ENCODE assay signal across 15 mouse cellular contexts in genomic region chr4:129235147-129235546, GRCm38 (mm10). TPM values are rescaled to one million over a fixed set of nuclear protein-coding genes. Genes with fewer than 3 reads are reported as not detected.
DNase-seq lines count a peak whose midpoint lies in the region; ATAC-seq and TF ChIP-seq lines count a peak whose summit lies in the region.
"Had no signal": no experiment of that assay in that cellular context is flagged by ENCODE, and none has a peak within 500 bp of the region (broad histone marks: within the 10 kb centered on the region; RNA-seq: fewer than 3 reads in every experiment).

No protein-coding gene starts in this region.

- no peak for TF ChIP-seq POLR2A in MEL (IDR thresholded peaks at IDR 0.05; ENCODE audit: control insufficient read depth in 1 of 2, insufficient read depth in 1 of 2, low read depth in 1 of 2, low read length in 2 of 2, poor library complexity in 1 of 2)

- no peak overlapping the region for H3K4me2 ChIP-seq in kidney, embryonic 15.5 days
- H3K4me2 ChIP-seq in intestine, embryonic 15.5 days (replicated peaks): 0 out of 2 replicates have a peak overlapping the region, but pooled peaks have one; percentile 1
- H3K4me2 ChIP-seq: heart, embryonic 12.5 days; hindbrain, embryonic 14.5 days; midbrain, embryonic 11.5 days had no signal

- H3K27ac ChIP-seq in kidney, embryonic 15.5 days: peak overlapping the region; percentile 78
- peak overlapping the region; percentile 81 for H3K27ac ChIP-seq in MEL (ENCODE audit: control insufficient read depth, low read depth, low read length)
- H3K27ac ChIP-seq in intestine, embryonic 15.5 days: peak overlapping the region; percentile 78
- H3K27ac ChIP-seq: hindbrain, embryonic 14.5 days had no signal

- H3K4me3 ChIP-seq in kidney, embryonic 15.5 days (replicated peaks): no peak overlapping the region
- H3K4me3 ChIP-seq in MEL (ENCODE audit: control insufficient read depth in 1 of 2, insufficient read depth in 1 of 2, low read depth in 2 of 2, low read length in 2 of 2): no peak overlapping the region
- H3K4me3 ChIP-seq in intestine, embryonic 15.5 days (replicated peaks): no peak overlapping the region
- H3K4me3 ChIP-seq: heart, embryonic 12.5 days had no signal

- H3K4me1 ChIP-seq in kidney, embryonic 15.5 days: peaks cover 88% of the 10 kb centered on the region
- H3K4me1 ChIP-seq in MEL (ENCODE audit: control insufficient read depth in 1 of 2, insufficient read depth in 2 of 2, low read length in 2 of 2): peaks cover 25 to 50% of the 10 kb centered on the region in 2 experiments
- H3K4me1 ChIP-seq in intestine, embryonic 15.5 days (replicated peaks): peaks cover 69% of the 10 kb centered on the region

- TF ChIP-seq RAD21 in MEL (IDR thresholded peaks at IDR 0.05; ENCODE audit: low read depth, low read length): no peak

- 82% methylated on average over 3 of the region's 3 CpGs for WGBS in kidney, embryonic 15.5 days
- 66% methylated on average over 3 of the region's 3 CpGs for WGBS in intestine, embryonic 15.5 days

- DNase-seq in kidney, adult 8-10 months: no peak
- DNase-seq in MEL (ENCODE audit: low read depth, low spot score): peak; percentile 79
- DNase-seq in cerebellum, postnatal 4 days (ENCODE audit: low spot score in 2 of 2): no peak
- no peak for DNase-seq in cerebellum, postnatal 14 days
- DNase-seq in urinary bladder, postnatal 36 days (ENCODE audit: low spot score in 2 of 2): no peak
- DNase-seq: adrenal gland, postnatal 25 days; cerebellum, adult 9-10 months; right cerebral cortex, postnatal 4 days had no signal

- peak; percentile 94 to 96 for TF ChIP-seq EP300 in MEL (IDR thresholded peaks at IDR 0.05; ENCODE audit: low read depth in 1 of 2, low read length in 2 of 2)

- H3K27me3 ChIP-seq in kidney, embryonic 15.5 days: no peaks in the 10 kb centered on the region
- no peaks in the 10 kb centered on the region for H3K27me3 ChIP-seq in MEL (ENCODE audit: control insufficient read depth in 1 of 2, insufficient read depth in 2 of 2, low read length in 2 of 2)
- no peaks in the 10 kb centered on the region for H3K27me3 ChIP-seq in intestine, embryonic 15.5 days (replicated peaks)

- H3K9ac ChIP-seq in kidney, embryonic 15.5 days: no peak overlapping the region
- H3K9ac ChIP-seq in MEL (ENCODE audit: control insufficient read depth, low read depth, low read length, poor library complexity, severe bottlenecking): no peak overlapping the region
- no peak overlapping the region for H3K9ac ChIP-seq in intestine, embryonic 15.5 days
- H3K9ac ChIP-seq: heart, embryonic 12.5 days; hindbrain, embryonic 14.5 days had no signal

- no peaks in the 10 kb centered on the region for H3K36me3 ChIP-seq in kidney, embryonic 15.5 days
- peaks cover 0 to 36% of the 10 kb centered on the region in 2 experiments; a peak in 2 of 4 replicates for H3K36me3 ChIP-seq in MEL (ENCODE audit: control insufficient read depth in 1 of 2, insufficient read depth in 2 of 2, low read length in 2 of 2)
- H3K36me3 ChIP-seq in intestine, embryonic 15.5 days: no peaks in the 10 kb centered on the region
- H3K36me3 ChIP-seq: heart, embryonic 12.5 days had no signal

- no peak for ATAC-seq in kidney, embryonic 15.5 days (replicated peaks; ENCODE audit: low FRiP score)
- no peak for ATAC-seq in intestine, embryonic 15.5 days
- peak; percentile 43 for ATAC-seq in megakaryocyte progenitor cell, adult 5-6 weeks (replicated peaks; ENCODE audit: poor library complexity)

- no peaks in the 10 kb centered on the region for H3K79me2 ChIP-seq in MEL (ENCODE audit: control insufficient read depth, insufficient read depth, low read length, poor library complexity)

- no peak for TF ChIP-seq CTCF in MEL (IDR thresholded peaks at IDR 0.05 in 2 of 3, conservative IDR thresholded peaks at IDR 0.05 in 1 of 3; ENCODE audit: control insufficient read depth in 1 of 3, insufficient read depth in 1 of 3, low read depth in 2 of 3, low read length in 3 of 3, poor library complexity in 1 of 3, severe bottlenecking in 1 of 3)

- H3K9me3 ChIP-seq in kidney, embryonic 15.5 days (replicated peaks): no peaks in the 10 kb centered on the region
- H3K9me3 ChIP-seq in MEL (replicated peaks; ENCODE audit: insufficient read depth, low read length): no peaks in the 10 kb centered on the region
- H3K9me3 ChIP-seq in intestine, embryonic 15.5 days: no peaks in the 10 kb centered on the region
- H3K9me3 ChIP-seq: heart, embryonic 12.5 days had no signal

TF ChIP-seq in MEL, 35 proteins besides CTCF, POLR2A, EP300 and RAD21 (continues in another document):
- no peak for TF ChIP-seq ELF1 (IDR thresholded peaks at IDR 0.05; ENCODE audit: low read depth, low read length)
- peak; percentile 90 for TF ChIP-seq ETS1 (IDR thresholded peaks at IDR 0.05; ENCODE audit: low read depth, low read length)
- TF ChIP-seq TAL1 (IDR thresholded peaks at IDR 0.05; ENCODE audit: low read length): peak; percentile 85
- no peak for TF ChIP-seq MEF2A (IDR thresholded peaks at IDR 0.05; ENCODE audit: extremely low read depth, insufficient replicate concordance, low read depth, low read length, poor library complexity, severe bottlenecking)
- no peak for TF ChIP-seq E2F4 (IDR thresholded peaks at IDR 0.05; ENCODE audit: borderline replicate concordance, low read depth, low read length)
- peak; percentile 99 for TF ChIP-seq GATA1 (IDR thresholded peaks at IDR 0.05; ENCODE audit: low read depth, low read length)
- no peak for TF ChIP-seq MYC (IDR thresholded peaks at IDR 0.05; ENCODE audit: low read depth, low read length)
- TF ChIP-seq CHD2 (IDR thresholded peaks at IDR 0.05; ENCODE audit: low read length): no peak; the same call in 1 of the 2 replicates
- no peak for TF ChIP-seq UBTF (IDR thresholded peaks at IDR 0.05; ENCODE audit: borderline replicate concordance, insufficient read depth, low read depth, low read length)
- no peak for TF ChIP-seq MYB (IDR thresholded peaks at IDR 0.05; ENCODE audit: low read depth, low read length)
- no peak for TF ChIP-seq MAX (IDR thresholded peaks at IDR 0.05; ENCODE audit: low read length)
- 0 out of 2 replicates have a peak, but pooled peaks have one; percentile 19 for TF ChIP-seq USF1 (IDR thresholded peaks at IDR 0.05; ENCODE audit: low read depth, low read length)
- no peak; the same call in 1 of the 2 replicates for TF ChIP-seq POLR2AphosphoS2 (IDR thresholded peaks at IDR 0.05; ENCODE audit: low read length)
- TF ChIP-seq MXI1 (IDR thresholded peaks at IDR 0.05; ENCODE audit: low read depth, low read length): 0 out of 2 replicates have a peak, but pooled peaks have one; percentile 10
- no peak for TF ChIP-seq JUND (IDR thresholded peaks at IDR 0.05; ENCODE audit: low read depth, low read length)
- TF ChIP-seq SIN3A (IDR thresholded peaks at IDR 0.05; ENCODE audit: low read length): peak; percentile 68
- peak; percentile 62; the same call in 1 of the 2 replicates for TF ChIP-seq MAFK (IDR thresholded peaks at IDR 0.05; ENCODE audit: borderline replicate concordance, low read depth, low read length)
- 0 out of 2 replicates have a peak, but pooled peaks have one; percentile 4 for TF ChIP-seq NRF1 (IDR thresholded peaks at IDR 0.05; ENCODE audit: insufficient read depth, low read depth, low read length, poor library complexity, severe bottlenecking)
- TF ChIP-seq USF2 (IDR thresholded peaks at IDR 0.05; ENCODE audit: borderline replicate concordance in 1 of 2, insufficient read depth in 1 of 2, low read depth in 1 of 2, low read length in 2 of 2): no peak
- TF ChIP-seq ZKSCAN1 (IDR thresholded peaks at IDR 0.05; ENCODE audit: low read depth, low read length): no peak
- TF ChIP-seq HCFC1 (IDR thresholded peaks at IDR 0.05; ENCODE audit: low read depth, low read length): peak; percentile 16; the same call in 1 of the 2 replicates
- TF ChIP-seq TBP (IDR thresholded peaks at IDR 0.05; ENCODE audit: low read depth, low read length): no peak

RNA-seq across cellular contexts. Expression of gene C77080, which starts 26.1 kb away (rescaled TPM):
- polyA plus RNA-seq in kidney, embryonic 15.5 days (2015; fragmentation: Nextera tagmentation; extraction: Ambion mirVana): 8.3 and 9.1 TPM in 2 replicates
- 0.92 and 1.3 TPM in 2 replicates for total RNA-seq in MEL (2012; rRNA removed)
- 1 to 10 TPM in 1 of 2 experiments, not detected in 1; 6.9 TPM for polyA plus RNA-seq in MEL (2012; ENCODE audit: insufficient read depth in 1 of 2, insufficient read length in 2 of 2, low read depth in 1 of 2, low replicate concordance in 2 of 2, missing spikeins in 1 of 2)
- polyA plus RNA-seq in intestine, embryonic 15.5 days (2015; fragmentation: Nextera tagmentation; extraction: Ambion mirVana): 9.7 and 10.3 TPM in 2 replicates
- 0.12 and 0.25 TPM in 2 replicates for total RNA-seq in megakaryocyte progenitor cell, adult 5-6 weeks (2015)
- not detected in 2 replicates for total RNA-seq in megakaryocyte progenitor cell, adult 5-6 weeks (2017)

RNA-seq across cellular contexts. Expression of gene Yars, which starts 45.6 kb away (rescaled TPM):
- polyA plus RNA-seq in kidney, embryonic 15.5 days (2015; fragmentation: Nextera tagmentation; extraction: Ambion mirVana): 81.3 and 87.4 TPM in 2 replicates
- total RNA-seq in MEL (2012; rRNA removed): 89.5 and 113 TPM in 2 replicates
- 100 to 1,000 TPM; 179 to 539 TPM for polyA plus RNA-seq in MEL (2012; ENCODE audit: insufficient read depth in 1 of 2, insufficient read length in 2 of 2, low read depth in 1 of 2, low replicate concordance in 2 of 2, missing spikeins in 1 of 2)
- polyA plus RNA-seq in intestine, embryonic 15.5 days (2015; fragmentation: Nextera tagmentation; extraction: Ambion mirVana): 94.2 and 97.2 TPM in 2 replicates
- total RNA-seq in megakaryocyte progenitor cell, adult 5-6 weeks (2015): 25.2 and 28.0 TPM in 2 replicates
- 55.3 and 60.7 TPM in 2 replicates for total RNA-seq in megakaryocyte progenitor cell, adult 5-6 weeks (2017)

RNA-seq across cellular contexts. Expression of gene S100pbp, which starts 45.6 kb away (rescaled TPM):
- polyA plus RNA-seq in kidney, embryonic 15.5 days (2015; fragmentation: Nextera tagmentation; extraction: Ambion mirVana): 24.3 and 25.9 TPM in 2 replicates
- total RNA-seq in MEL (2012; rRNA removed): 11.6 and 14.2 TPM in 2 replicates
- polyA plus RNA-seq in MEL (2012; ENCODE audit: insufficient read depth in 1 of 2, insufficient read length in 2 of 2, low read depth in 1 of 2, low replicate concordance in 2 of 2, missing spikeins in 1 of 2): 10 to 100 TPM in 1 of 2 experiments, not detected in 1; 28.3 TPM
- polyA plus RNA-seq in intestine, embryonic 15.5 days (2015; fragmentation: Nextera tagmentation; extraction: Ambion mirVana): 12.5 and 14.5 TPM in 2 replicates
- 25.1 and 42.6 TPM in 2 replicates for total RNA-seq in megakaryocyte progenitor cell, adult 5-6 weeks (2015)
- 13.2 and 23.5 TPM in 2 replicates for total RNA-seq in megakaryocyte progenitor cell, adult 5-6 weeks (2017)

RNA-seq across cellular contexts. Expression of gene Sync, which starts 52.3 kb away (rescaled TPM):
- 1.1 and 1.6 TPM in 2 replicates for polyA plus RNA-seq in kidney, embryonic 15.5 days (2015; fragmentation: Nextera tagmentation; extraction: Ambion mirVana)
- total RNA-seq in MEL (2012; rRNA removed): 0.13 and 0.31 TPM in 2 replicates
- under 1 TPM in 1 of 2 experiments, not detected in 1; 0.43 TPM for polyA plus RNA-seq in MEL (2012; ENCODE audit: insufficient read depth in 1 of 2, insufficient read length in 2 of 2, low read depth in 1 of 2, low replicate concordance in 2 of 2, missing spikeins in 1 of 2)
- polyA plus RNA-seq in intestine, embryonic 15.5 days (2015; fragmentation: Nextera tagmentation; extraction: Ambion mirVana): 1.2 TPM in 2 replicates
- total RNA-seq in megakaryocyte progenitor cell, adult 5-6 weeks (2015): not detected in 2 replicates
- 0.08 TPM in 1 of 2 replicates, not detected in the other for total RNA-seq in megakaryocyte progenitor cell, adult 5-6 weeks (2017)
- total RNA-seq: CH12.LX had no signal
